In genomic region chr5:132368678-132369088, GRCm38 (mm10) we compare ENCODE assay signal across 8 mouse cellular contexts.
A peak's percentile ranks its signal among the peaks of the same experiment; 100 is the strongest.
DNase-seq lines count a peak whose midpoint lies in the region; TF ChIP-seq lines count a peak whose summit lies in the region.

No protein-coding gene starts in this region.

- no peak overlapping the region for H3K4me3 ChIP-seq in gastrocnemius, adult 2 months

- TF ChIP-seq CTCF in gastrocnemius, adult 2 months (IDR thresholded peaks at IDR 0.05): no peak

- no peak overlapping the region for H3K27ac ChIP-seq in gastrocnemius, adult 2 months

- intact Hi-C loops in gastrocnemius, adult 2 months (cut with DNase I): loop anchor here (10.0 kb wide), 1 partner anchor 176 kb away; the partner anchor contains the start of gene Auts2

- DNase-seq in gastrocnemius, adult 2 months: peak; percentile 39
- no peak for DNase-seq in gastrocnemius, adult 18-20 months (ENCODE audit: low spot score)
- DNase-seq in embryo, embryonic 10.5 days (ENCODE audit: low spot score): peak; percentile 67
- peak; percentile 30 to 37 for DNase-seq in heart, adult 9 months (ENCODE audit: low spot score in 2 of 2)
- DNase-seq in kidney, adult 9 months: peak; percentile 79
- peak; percentile 33 for DNase-seq in lung, postnatal 36 days
- DNase-seq in testis, postnatal 14 days (ENCODE audit: low spot score): peak; percentile 15
- no peak for DNase-seq in urinary bladder, adult 18-20 months (ENCODE audit: low spot score in 2 of 2)

Comparison
In these comparisons a context has a peak if more than half of its experiments do, and no peak if none do; other contexts are left out.
1. DNase-seq: peak in gastrocnemius, adult 2 months (single experiment), embryo, embryonic 10.5 days (single experiment), heart, adult 9 months (2 of 2), kidney, adult 9 months (single experiment), lung, postnatal 36 days (single experiment) and testis, postnatal 14 days (single experiment); none in gastrocnemius, adult 18-20 months (single experiment) and urinary bladder, adult 18-20 months (0 of 2).